Mouse (Mus musculus) layer of hippocampus, adult 9-10 months (tissue): Measurements from ENCODE around the gene Jade1.

ENCODE experiments used
- DNase-seq: peaks from one replicate; pipeline ENCODE4 v3.0.0; 2022; ENCODE audit warnings: low spot score

Jade1 gene

GRCm38 (mm10) chr3:41551671-41552070 lies 3.9 kb upstream of the Jade1 start:
- no peak for DNase-seq

GRCm38 (mm10) chr3:41552777-41553548 lies 2.6 kb upstream of the Jade1 start:
- DNase-seq: no peak

DNA sequence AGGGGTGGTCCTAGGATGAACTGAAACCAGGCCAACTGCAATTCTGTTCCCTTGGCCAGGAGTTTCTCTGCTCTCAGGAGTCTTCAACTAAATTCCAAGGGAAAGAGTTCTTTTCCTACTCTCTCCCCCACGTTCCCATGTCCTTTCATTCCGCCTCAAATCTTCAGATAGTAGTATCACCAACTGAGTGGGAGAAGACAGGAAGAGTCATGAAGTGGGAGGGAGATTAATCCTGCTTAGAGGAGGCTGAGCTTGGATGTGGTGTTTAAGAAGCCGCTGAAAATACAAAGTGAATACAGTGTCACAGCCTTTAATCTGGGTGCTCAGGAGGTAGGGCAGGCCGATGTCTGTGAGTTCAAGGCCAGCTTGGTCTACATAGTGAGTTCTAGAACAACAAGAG lies 1.9 kb upstream of the Jade1 start:
- no peak for DNase-seq

GRCm38 (mm10) chr3:41554480-41555475 lies 753 bp upstream of the Jade1 start:
- DNase-seq: no peak

- no peak for DNase-seq
These were observed 1.1 kb downstream of the Jade1 start for GRCm38 (mm10) chr3:41556451-41557266.

- DNase-seq: no peak
These were observed 1.9 kb downstream of the Jade1 start for GRCm38 (mm10) chr3:41557267-41557995.

- no peak for DNase-seq
These were observed 5.0 kb downstream of the Jade1 start for GRCm38 (mm10) chr3:41560489-41560888.

DNA sequence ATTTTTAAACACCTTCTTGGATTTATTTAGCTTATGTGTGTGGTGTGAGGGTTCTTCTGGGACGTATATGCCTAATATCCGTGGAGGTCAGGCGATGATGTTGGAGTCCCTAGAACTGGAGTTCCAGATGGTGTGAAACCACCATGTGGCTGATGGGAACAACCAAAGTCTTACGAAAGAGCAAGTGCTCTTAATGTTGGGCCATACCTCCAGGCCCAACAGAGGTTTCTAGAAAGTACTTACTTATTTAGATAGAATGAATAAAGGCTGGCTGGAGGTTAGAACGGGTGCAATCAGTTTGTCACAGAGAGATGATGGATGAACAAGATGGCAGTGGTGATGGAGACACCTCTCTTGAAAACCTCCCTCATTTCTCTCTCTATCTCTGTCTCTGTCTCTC lies 6.3 kb downstream of the Jade1 start:
- no peak for DNase-seq

DNA sequence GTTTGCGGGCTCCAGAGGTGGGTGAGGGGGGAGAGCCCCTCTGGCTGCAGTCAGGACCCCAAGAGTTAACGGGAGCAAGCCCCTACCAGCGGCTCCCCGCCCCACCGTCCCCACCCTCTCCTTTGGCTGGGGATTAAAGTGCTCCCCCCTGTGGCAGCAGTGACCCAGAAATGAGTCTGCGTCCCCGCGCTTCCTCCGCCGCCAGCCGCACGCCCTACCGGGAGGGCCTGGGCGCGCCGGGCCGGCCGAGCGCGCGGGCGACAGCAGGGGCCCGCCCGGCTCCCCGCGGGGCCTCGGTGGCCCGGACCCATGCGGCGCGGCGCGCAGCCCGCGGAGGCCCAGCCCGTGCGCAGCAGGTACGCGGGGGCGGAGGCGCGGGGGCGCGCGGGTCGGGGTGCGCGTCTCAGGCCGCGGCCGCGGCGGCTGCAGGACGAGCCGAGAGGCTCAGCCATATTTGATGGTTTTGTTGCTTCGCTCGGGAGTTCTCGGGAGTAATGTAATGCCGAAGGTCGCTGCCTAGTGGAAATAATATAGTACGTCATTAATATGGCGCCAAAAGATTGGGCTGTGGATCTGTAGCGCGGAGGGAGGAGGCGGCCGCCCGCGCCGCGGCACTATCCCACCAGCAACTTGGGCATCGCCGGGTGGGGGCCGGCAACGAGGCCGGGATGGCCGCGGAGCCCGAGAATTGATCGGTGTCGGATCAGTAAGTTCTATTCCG lies 7.8 kb downstream of the Jade1 start:
- DNase-seq: peak; percentile 40

DNA sequence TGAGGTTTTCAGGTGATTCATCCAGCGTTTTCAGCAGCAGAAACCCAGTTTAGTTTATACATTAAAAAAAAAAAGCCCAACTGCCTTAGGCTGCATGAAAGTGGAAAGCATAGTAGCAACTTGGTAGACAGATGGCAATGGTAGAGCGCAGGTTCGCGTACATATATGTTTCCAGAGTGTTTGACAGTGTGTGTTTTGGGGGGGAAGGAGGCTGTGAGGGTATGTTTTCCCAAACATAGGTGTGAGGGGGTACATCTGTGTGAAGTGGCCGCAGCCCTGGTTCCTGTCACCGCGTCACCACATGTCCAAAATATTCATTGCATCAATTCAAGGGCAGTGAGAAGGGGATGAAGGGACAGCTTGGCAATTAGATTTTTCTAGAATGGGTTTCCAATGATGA lies 8.5 kb downstream of the Jade1 start:
- DNase-seq: no peak

DNA sequence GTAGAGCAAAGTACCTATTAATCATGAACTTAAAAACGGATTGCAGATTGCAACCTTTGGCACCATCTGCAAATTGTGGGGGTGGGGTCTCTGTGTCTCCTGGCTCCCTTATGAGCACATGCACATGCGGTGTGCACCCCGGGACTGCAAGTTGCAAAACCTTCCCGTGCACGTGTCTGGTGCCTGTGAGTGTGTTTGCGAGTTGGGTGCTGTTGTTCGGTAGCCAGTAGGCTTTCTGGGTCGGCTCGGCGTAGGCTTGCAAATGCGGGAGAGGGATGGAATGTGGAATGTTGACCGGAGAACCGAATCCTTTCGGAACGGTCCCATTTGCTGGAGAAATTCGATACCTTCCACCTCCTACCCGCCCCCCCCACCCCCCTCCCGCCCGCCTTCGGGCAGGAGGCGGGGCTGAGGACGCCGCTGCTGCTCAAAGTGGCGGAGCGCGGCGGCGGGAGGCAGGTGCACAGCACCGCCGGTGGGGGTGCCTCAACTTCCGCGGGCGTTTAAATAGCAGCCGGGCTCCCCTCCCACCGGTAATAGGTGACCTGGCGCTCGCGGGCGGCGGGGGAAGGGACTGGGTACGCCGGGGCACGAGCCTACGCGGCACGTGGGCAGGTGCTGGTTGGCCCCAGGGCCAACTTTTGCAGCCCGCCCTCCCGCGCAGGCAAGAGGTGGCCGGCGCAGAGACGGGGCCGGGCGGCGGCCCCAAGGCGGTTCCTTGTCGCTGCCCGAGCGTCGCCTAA lies 9.1 kb downstream of the Jade1 start:
- peak; percentile 39 for DNase-seq

DNA sequence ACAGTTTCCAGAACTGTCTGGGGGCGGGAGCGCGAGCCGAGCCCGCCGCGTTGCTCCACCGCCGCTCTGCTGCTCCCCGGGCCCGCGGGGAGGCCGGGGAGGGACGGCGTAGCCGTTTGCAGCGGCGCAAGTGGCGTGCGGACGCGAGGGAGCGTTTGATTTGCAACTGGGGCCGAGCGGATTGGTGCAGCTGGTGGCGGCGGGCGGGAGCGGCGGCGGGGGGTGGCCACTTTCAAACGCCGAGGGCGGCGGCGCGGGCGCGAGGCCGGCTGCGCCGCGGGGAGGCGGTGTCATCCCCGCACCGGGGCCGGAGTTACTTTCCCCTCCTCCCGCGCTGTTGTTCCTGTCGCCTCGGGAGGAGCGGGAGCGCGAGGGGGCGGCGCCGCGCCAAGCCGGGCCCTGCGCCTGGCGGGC lies 9.9 kb downstream of the Jade1 start:
- DNase-seq: peak; percentile 70

- DNase-seq: peak; percentile 69
These were observed 10.4 kb downstream of the Jade1 start for GRCm38 (mm10) chr3:41565955-41566354.

DNA sequence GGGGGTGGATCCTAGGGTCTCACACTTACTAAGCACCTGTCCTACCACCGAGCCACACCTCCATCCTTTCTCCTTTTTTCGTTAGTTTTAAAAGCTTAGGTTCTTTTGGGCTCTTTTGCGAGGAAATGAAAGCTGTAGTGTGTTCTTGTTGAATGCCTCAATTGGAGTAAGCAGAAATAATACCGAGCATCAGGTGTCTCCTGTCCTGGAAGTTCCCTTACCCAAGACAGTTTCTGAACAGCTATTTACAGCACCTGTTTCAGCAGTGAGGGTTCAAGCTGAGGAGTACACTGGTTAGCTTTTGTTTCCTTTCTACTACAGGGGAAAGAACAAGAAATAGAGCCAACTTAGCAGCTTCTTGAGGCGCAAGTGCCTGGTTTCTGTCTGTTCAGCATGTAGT lies 14.4 kb downstream of the Jade1 start:
- DNase-seq: no peak

GRCm38 (mm10) chr3:41572131-41572530 lies 16.6 kb downstream of the Jade1 start:
- DNase-seq: no peak

GRCm38 (mm10) chr3:41572968-41573367 lies 17.4 kb downstream of the Jade1 start:
- no peak for DNase-seq

GRCm38 (mm10) chr3:41574208-41574607 lies 18.7 kb downstream of the Jade1 start:
- DNase-seq: no peak

DNA sequence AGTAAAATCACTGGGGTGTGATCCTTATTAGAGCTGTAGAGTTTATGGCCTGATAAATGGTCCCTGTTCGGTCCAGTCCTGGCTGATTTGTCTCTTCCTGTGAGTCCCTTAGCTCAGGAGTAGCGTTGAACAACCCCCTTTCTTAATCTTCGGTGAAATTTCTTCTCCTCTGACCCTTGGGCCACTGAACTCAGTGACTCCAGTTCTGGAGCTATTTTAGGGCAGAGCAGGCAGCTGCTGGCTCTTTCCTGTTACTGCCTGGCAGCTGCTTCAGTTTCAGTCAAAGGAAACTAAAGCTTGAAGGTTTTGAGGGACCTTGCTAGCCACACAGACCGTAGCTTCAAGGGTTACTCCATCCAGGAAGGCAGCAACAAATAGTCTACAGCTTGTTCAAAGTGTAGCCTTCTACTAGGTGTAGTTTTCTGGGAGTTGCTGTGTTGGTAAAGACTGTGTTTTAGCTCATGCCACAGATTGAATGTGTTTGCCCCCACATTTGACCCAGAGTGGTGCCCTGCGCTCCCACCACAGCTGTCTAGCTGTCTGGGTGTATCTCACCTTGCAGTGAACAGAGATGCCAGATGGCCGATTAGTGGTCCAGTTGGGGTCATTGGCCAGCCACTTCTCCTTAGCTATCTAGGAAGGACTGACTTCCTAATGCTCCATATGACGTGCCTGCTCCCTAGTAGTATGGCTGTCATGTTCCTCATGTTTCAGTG lies 19.3 kb downstream of the Jade1 start:
- DNase-seq: no peak

DNA sequence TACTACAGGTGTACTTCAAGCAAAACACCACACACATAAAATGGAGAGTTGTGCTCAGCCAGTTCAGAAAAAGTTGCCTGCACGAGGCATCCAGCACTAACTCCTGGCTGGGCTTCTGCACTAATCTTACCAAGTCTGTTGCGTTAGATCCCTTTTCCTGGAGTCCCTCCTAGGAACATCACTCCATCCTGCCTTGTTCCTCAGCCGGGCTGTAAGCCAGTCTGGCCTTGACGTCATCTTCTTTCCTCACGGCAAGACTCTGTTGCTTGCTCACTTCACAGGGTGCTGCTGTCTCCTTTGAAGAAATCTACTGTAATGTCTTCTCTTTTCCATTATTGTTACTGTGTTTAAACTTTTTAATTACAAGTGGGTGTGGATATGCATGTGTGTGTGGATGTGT lies 20.4 kb downstream of the Jade1 start:
- no peak for DNase-seq
